Mouse (Mus musculus) liver, postnatal 0 days (tissue): ENCODE results near the gene Tgm2.

Experiments
- CTCF ChIP-seq: sonication (generic); IDR thresholded peaks from 2 replicates; pipeline ENCODE4 v1.5.1; 2016; ENCODE audit warnings: antibody characterized with exemption, low read depth
- EP300 ChIP-seq: IDR thresholded peaks from 2 replicates; pipeline ENCODE4 v1.6.1; 2016; ENCODE audit warnings: antibody characterized with exemption, low read depth, mild to moderate bottlenecking

DNA sequence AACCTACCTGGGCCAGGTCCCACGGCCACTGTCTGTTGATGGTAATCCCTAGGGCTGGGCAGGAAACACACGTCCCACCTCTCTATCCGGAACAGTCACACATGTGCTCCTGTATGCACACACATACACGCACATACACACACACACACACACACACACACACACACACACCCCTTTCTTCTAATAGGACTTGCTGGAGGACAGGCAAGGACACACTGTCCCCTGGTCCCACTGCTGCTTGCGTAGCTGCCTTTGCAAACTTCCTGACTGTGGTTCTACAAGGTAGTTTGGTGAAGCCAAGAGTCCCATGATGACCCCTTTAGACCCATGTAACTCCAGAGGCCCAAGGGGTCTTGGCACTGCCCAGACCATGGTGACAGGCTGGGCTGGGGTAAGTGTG, 5.6 kb downstream of the Tgm2 start:
- no peak for TF ChIP-seq EP300
- TF ChIP-seq CTCF, result no peak
